Mouse (Mus musculus) midbrain, embryonic 14.5 days (tissue): ENCODE measurements around the gene Scin. TPM values are rescaled to one million over a fixed set of nuclear protein-coding genes. Genes with fewer than 3 reads are reported as not detected.
"Not testable (repeated sequence)": the region's sequence is repeated elsewhere in the genome, so short reads cannot be mapped to it uniquely, and the experiment has no call there.

Source experiments
- ATAC-seq: fragments of 200-750 bp; cut with Nextera tagmentation; 2 replicates; pipeline ENCODE4 v1.8.0; 2017; ENCODE audit warnings: moderate number of reproducible peaks, moderate library complexity; ENCODE audit not compliant: low FRiP score, low TSS enrichment
- DNase-seq: peaks from one replicate; pipeline ENCODE4 v3.0.0-alpha.2; 2015
- H3K27ac ChIP-seq: fragments of 300-500 bp; sonication (generic); replicated peaks from 2 replicates; pipeline ENCODE4 v1.5.1; 2014; ENCODE audit warnings: mild to moderate bottlenecking, low read depth, low read length, moderate library complexity
- H3K27me3 ChIP-seq: fragments of 300-500 bp; sonication (generic); 2 replicates; pipeline ENCODE4 v1.6.1; 2014; ENCODE audit warnings: low read length, control low read depth, mixed read lengths; ENCODE audit not compliant: control insufficient read depth, insufficient read depth
- H3K36me3 ChIP-seq: fragments of 300-500 bp; sonication (generic); 2 replicates; pipeline ENCODE4 v1.6.1; 2014; ENCODE audit warnings: low read length, control low read depth; ENCODE audit not compliant: control insufficient read depth, insufficient read depth
- H3K4me1 ChIP-seq: fragments of 300-500 bp; sonication (generic); 2 replicates; pipeline ENCODE4 v1.6.1; 2014; ENCODE audit warnings: mild to moderate bottlenecking, antibody characterized with exemption, low read length, control low read depth; ENCODE audit not compliant: control insufficient read depth, insufficient read depth
- H3K4me2 ChIP-seq: fragments of 300-500 bp; sonication (generic); 2 replicates; pipeline ENCODE4 v1.6.1; 2014; ENCODE audit warnings: mild to moderate bottlenecking, low read length, moderate library complexity
- H3K4me3 ChIP-seq: fragments of 300-500 bp; sonication (generic); replicated peaks from 2 replicates; pipeline ENCODE4 v1.5.1; 2014; ENCODE audit warnings: low read depth, low read length
- H3K9ac ChIP-seq: fragments of 300-500 bp; sonication (generic); replicated peaks from 2 replicates; pipeline ENCODE4 v1.6.1; 2014; ENCODE audit warnings: mild to moderate bottlenecking, low read length, moderate library complexity
- H3K9me3 ChIP-seq: fragments of 300-500 bp; sonication (generic); 2 replicates; pipeline ENCODE4 v1.6.1; 2016; ENCODE audit warnings: low read length, control low read depth, mixed read lengths; ENCODE audit not compliant: control insufficient read depth
- WGBS: fragments of 180-500 bp; shearing (Covaris S2); extraction: QIAGEN DNeasy Blood & Tissue Kit; methylation state at CpG from one replicate; pipeline ENCODE4 v1.1.7; 2014; 5-methylcytosine and 5-hydroxymethylcytosine counted together
- polyA plus RNA-seq: library from polyadenylated mRNA; unstranded; fragments of >200 nt; fragmentation: Nextera tagmentation; extraction: Ambion mirVana; gene quantifications from 2 replicates; pipeline ENCODE4 v1.2.1, GENCODE M21; 2014

Gene Scin
- polyA plus RNA-seq, result 0.11 TPM in 1 of 2 replicates, not detected in the other

GRCm38 (mm10) chr12:40133573-40134271, at the start of gene Scin:
Scin (minus strand) TSS chr12:40134228.
- Histone ChIP-seq H3K27ac (no peak within 1 kb of the TSS), H3K9ac (peak within 1 kb of the TSS; percentile 39; the same call in 1 of the 2 replicates), H3K4me2 (peak within 1 kb of the TSS; percentile 80), H3K9me3 (no peaks in the 10 kb centered on the region), H3K4me3 (peak within 1 kb of the TSS; percentile 40), H3K27me3 (peaks cover 19% of the 10 kb centered on the region), H3K4me1 (peaks cover 12% of the 10 kb centered on the region), H3K36me3 (no peaks in the 10 kb centered on the region)
- ATAC-seq, result peak; percentile 51
- WGBS, result 1% methylated on average over 39 of the region's 39 CpGs
- peak; percentile 34 for DNase-seq

DNA sequence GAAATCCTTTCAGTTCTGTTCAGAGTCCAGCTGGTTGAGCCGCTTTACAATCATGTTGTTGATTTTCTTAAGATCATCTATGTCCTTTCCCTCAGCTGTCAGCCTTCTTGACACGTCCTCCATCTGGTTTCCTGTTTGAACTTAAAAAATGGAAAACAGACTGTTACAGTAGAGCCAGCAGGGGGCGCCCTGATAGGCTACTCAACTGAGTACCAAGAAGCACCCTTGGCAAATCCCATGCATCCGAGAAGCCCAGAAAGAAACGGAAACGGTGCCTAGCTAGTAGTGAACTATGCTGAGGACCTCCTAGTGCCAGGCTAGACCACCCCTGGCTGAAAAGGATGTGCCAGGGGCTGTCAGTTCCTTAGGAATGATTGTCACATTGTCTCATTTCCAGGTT, 43.1 kb upstream of the Scin start:
- Histone ChIP-seq H3K4me3 (no peak overlapping the region), H3K27me3 (no peaks in the 10 kb centered on the region), H3K4me2 (no peak overlapping the region), H3K9me3 (peaks cover 5% of the 10 kb centered on the region; the same call in 1 of the 2 replicates), H3K27ac (no peak overlapping the region), H3K36me3 (no peaks in the 10 kb centered on the region), H3K9ac (no peak overlapping the region), H3K4me1 (no peaks in the 10 kb centered on the region)
- DNase-seq (no peak), ATAC-seq (no peak)
- 67% methylated on average over 6 of the region's 6 CpGs for WGBS

DNA sequence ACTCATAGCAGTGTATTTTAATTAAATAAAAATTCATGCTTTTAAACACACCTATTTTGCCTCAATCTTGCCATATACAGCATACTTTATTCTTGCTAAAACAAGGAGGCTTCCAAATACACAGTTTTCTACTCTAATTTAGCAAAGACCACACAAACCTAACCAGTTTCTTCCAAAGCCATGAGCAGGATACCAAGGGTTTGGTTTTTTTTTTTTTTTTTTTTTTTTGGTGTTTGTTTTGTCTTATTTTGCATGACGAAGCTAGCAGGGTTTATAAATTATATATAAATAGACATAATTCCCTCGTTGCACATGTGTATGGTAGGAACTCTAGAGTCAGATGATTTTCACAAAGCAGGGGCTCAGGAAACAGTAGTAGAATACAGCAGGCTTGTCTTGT, 42.1 kb upstream of the Scin start:
- no peak overlapping the region for H3K4me3 ChIP-seq
- ATAC-seq (no peak), DNase-seq (no peak)
- no peak overlapping the region for H3K27ac ChIP-seq
- H3K36me3 ChIP-seq, result no peaks in the 10 kb centered on the region
- H3K9ac ChIP-seq, result no peak overlapping the region
- no peak overlapping the region for H3K4me2 ChIP-seq
- H3K27me3 ChIP-seq, result no peaks in the 10 kb centered on the region
- 67% methylated on average over 2 of the region's 2 CpGs for WGBS
- peaks cover 3% of the 10 kb centered on the region; the same call in 1 of the 2 replicates for H3K9me3 ChIP-seq
- H3K4me1 ChIP-seq, result no peaks in the 10 kb centered on the region

DNA sequence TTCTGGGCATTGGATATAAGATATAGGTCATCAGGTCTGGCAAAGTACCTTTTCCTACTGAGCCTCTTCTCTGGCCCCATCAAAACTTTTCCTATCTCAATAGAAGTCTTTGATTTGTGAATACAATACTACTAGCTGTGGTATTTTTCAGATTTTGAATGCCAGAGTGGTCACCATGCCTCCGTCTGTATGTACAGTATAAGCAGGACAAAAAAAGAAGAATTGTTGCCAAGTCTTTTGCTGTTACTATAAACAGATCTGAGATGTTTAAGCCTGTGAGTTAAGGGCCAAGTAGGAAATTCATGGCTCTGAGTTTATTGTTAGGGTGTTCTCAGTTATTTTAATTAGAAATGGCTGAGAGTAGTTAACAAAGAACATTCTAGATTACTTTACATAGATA, 41.1 kb upstream of the Scin start:
- not testable (repeated sequence) for H3K36me3 ChIP-seq, H3K4me3 ChIP-seq, H3K27me3 ChIP-seq, ATAC-seq, DNase-seq, H3K4me1 ChIP-seq, H3K27ac ChIP-seq, H3K4me2 ChIP-seq, H3K9me3 ChIP-seq, H3K9ac ChIP-seq
- WGBS, result 61% methylated on average over 1 of the region's 1 CpGs

DNA sequence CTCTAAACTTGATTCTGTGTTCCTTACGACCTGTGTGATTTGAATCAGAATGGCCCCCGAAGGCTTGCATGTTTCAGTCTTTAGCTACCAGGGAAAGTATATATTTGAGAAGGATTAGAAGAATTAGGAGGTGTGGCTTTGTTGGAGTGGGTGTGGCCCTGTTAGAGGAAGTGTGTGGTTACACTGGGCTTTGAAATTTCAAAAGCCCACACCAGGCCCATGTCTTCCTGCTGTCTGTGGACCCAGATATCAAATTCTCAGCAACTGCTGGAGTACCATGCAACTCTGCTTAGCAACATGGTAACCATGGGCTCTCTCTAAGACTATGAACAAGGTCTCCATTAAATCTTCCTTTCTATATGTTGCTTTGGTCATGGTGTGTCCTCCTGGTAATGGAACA, 37.6 kb upstream of the Scin start:
- no peak overlapping the region for H3K9ac ChIP-seq
- no peak for ATAC-seq
- no peaks in the 10 kb centered on the region for H3K27me3 ChIP-seq
- H3K4me3 ChIP-seq, result no peak overlapping the region
- no peaks in the 10 kb centered on the region for H3K9me3 ChIP-seq
- DNase-seq, result no peak
- H3K27ac ChIP-seq, result no peak overlapping the region
- no peaks in the 10 kb centered on the region for H3K4me1 ChIP-seq
- 85% methylated on average over 2 of the region's 2 CpGs for WGBS
- no peaks in the 10 kb centered on the region for H3K36me3 ChIP-seq
- no peak overlapping the region for H3K4me2 ChIP-seq

- Histone ChIP-seq H3K9me3 (no peaks in the 10 kb centered on the region), H3K4me2 (no peak overlapping the region), H3K27ac (no peak overlapping the region), H3K4me1 (no peaks in the 10 kb centered on the region), H3K27me3 (no peaks in the 10 kb centered on the region), H3K9ac (no peak overlapping the region), H3K4me3 (no peak overlapping the region), H3K36me3 (no peaks in the 10 kb centered on the region)
- WGBS, result 98% methylated on average over 1 of the region's 1 CpGs
- DNase-seq, result no peak
- no peak for ATAC-seq
Observed at GRCm38 (mm10) chr12:40169675-40170074, 35.6 kb upstream of the Scin start.

GRCm38 (mm10) chr12:40164621-40165020, 30.6 kb upstream of the Scin start:
- Histone ChIP-seq H3K27me3 (no peaks in the 10 kb centered on the region), H3K4me2 (no peak overlapping the region), H3K9me3 (no peaks in the 10 kb centered on the region), H3K4me3 (no peak overlapping the region), H3K4me1 (no peaks in the 10 kb centered on the region), H3K27ac (no peak overlapping the region), H3K9ac (no peak overlapping the region), H3K36me3 (no peaks in the 10 kb centered on the region)
- peak; percentile 85 for DNase-seq
- peak; percentile 70; the same call in 1 of the 2 replicates for ATAC-seq
- 7% methylated on average over 2 of the region's 2 CpGs for WGBS

DNA sequence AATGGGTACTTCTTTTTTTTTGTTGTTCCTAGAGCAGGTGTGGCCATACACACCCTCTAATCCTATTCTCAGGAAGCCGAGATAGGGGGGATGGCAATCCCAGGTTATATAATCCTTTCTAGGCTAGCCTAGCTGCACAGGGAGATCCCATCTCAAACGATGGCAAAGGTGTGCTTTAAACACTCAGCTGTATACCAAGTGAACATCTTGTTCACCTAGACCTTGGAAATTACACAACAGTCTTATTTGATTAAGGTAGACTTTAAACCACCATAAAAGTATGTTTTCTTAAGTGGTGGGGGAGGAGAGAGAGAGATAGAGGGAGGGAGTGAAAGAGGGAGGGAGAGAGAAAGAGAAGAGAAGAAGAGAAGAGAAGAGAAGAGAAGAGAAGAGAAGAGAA, 26.7 kb upstream of the Scin start:
- Histone ChIP-seq H3K36me3 (no peaks in the 10 kb centered on the region), H3K4me3 (no peak overlapping the region), H3K4me2 (no peak overlapping the region), H3K27me3 (no peaks in the 10 kb centered on the region), H3K9ac (no peak overlapping the region), H3K27ac (no peak overlapping the region), H3K4me1 (no peaks in the 10 kb centered on the region), H3K9me3 (no peaks in the 10 kb centered on the region)
- 87% methylated on average over 2 of the region's 2 CpGs for WGBS
- DNase-seq (no peak), ATAC-seq (no peak)

DNA sequence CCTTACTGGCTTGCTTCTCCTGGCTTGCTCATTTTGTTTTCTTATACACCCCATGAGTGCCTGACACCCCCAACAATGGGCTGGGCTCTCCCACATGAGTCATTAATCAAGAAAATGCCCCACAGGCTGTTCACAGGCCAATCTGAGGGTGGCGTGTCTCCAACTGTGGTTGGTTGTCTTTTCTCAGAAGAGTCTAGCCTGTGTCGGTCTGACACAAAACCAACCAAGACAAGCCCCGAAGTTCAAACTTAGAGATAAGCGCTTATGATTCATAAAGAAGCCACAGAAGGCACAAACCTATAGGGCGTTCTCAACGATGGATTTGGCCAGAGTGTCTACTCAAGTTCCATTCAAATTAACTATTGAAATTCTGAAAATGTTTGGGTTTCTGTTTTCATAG, 20.2 kb upstream of the Scin start:
- Histone ChIP-seq H3K4me2 (no peak overlapping the region), H3K27ac (no peak overlapping the region), H3K27me3 (no peaks in the 10 kb centered on the region), H3K4me1 (no peaks in the 10 kb centered on the region), H3K9ac (no peak overlapping the region), H3K9me3 (no peaks in the 10 kb centered on the region), H3K4me3 (no peak overlapping the region), H3K36me3 (no peaks in the 10 kb centered on the region)
- WGBS, result 96% methylated on average over 6 of the region's 6 CpGs
- ATAC-seq (no peak), DNase-seq (no peak)
